Mouse (Mus musculus) adrenal gland, adult 18-20 months (tissue): ENCODE measurements around the gene Gm7970. TPM values are rescaled to one million over a fixed set of nuclear protein-coding genes. Genes with fewer than 3 reads are reported as not detected.
"Not testable (repeated sequence)": the region's sequence is repeated elsewhere in the genome, so short reads cannot be mapped to it uniquely, and the experiment has no call there.

Experiments used
- DNase-seq, 2 experiments: peaks; one replicate each; pipeline ENCODE4 v3.0.0; 2021 to 2022; ENCODE audit warnings: low spot score in 2 of 2
- long read RNA-seq, 2 experiments: library from polyadenylated mRNA; stranded (forward); transcript quantifications; one replicate each; pipeline ENCODE4 v2.0.0; 2021
- total RNA-seq, 2 experiments: library from RNA; stranded (reverse); gene quantifications; 1 replicate in 1 of 2; 2 replicates in 1 of 2; pipeline ENCODE4 v1.2.3; 2021

Gm7970 gene
- total RNA-seq = not detected
- long read RNA-seq, experiment 1 = 0 reads
- long read RNA-seq, experiment 2 = 0 reads

- DNase-seq = not testable (repeated sequence)
These were observed at the start of gene Gm7970 for GRCm38 (mm10) chr14:41555483-41555882. TSS of gene Gm7970 (minus strand) at chr14:41555583.

GRCm38 (mm10) chr14:41600935-41601334 is 45.6 kb upstream of the Gm7970 start:
- DNase-seq = not testable (repeated sequence)

- not testable (repeated sequence) for DNase-seq
These were observed 31.0 kb upstream of the Gm7970 start for GRCm38 (mm10) chr14:41586346-41586745.

- not testable (repeated sequence) for DNase-seq
These were observed 17.5 kb upstream of the Gm7970 start, which contains the start of gene 1700049E17Rik2 for GRCm38 (mm10) chr14:41572911-41573310. TSS of gene 1700049E17Rik2 (plus strand) at chr14:41573211.

GRCm38 (mm10) chr14:41524695-41525094 is 30.7 kb downstream of the Gm7970 start:
- DNase-seq = peak in 1 of 2 experiments; percentile 16

GRCm38 (mm10) chr14:41520683-41521082 is 34.7 kb downstream of the Gm7970 start:
- peak in 1 of 2 experiments; percentile 19 for DNase-seq

Other genes with a start within 250 kb of the Gm7970 start
- gene Gm5798, start 207.0 kb downstream of the Gm7970 start, total RNA-seq = not detected
- not detected for gene Gm7945, start 169.2 kb downstream of the Gm7970 start, total RNA-seq
- not detected for gene Gm6482, start 147.3 kb downstream of the Gm7970 start, total RNA-seq
- not detected for gene Gm7954, start 102.1 kb downstream of the Gm7970 start, total RNA-seq
- gene Gm3486, start 66.1 kb downstream of the Gm7970 start, total RNA-seq = not detected
- not detected for gene 1700049E17Rik2, start 17.6 kb upstream of the Gm7970 start, total RNA-seq
- not detected for gene Gm3072, start 69.0 kb upstream of the Gm7970 start, total RNA-seq
- gene Gm3676, start 90.9 kb upstream of the Gm7970 start, total RNA-seq = not detected
- not detected for gene Gm8068, start 146.3 kb upstream of the Gm7970 start, total RNA-seq
- not detected for gene Gm7929, start 195.0 kb upstream of the Gm7970 start, total RNA-seq
- gene Gm47189, start 216.9 kb upstream of the Gm7970 start, total RNA-seq = not detected